Mouse (Mus musculus): ENCODE measurements at regions not wholly inside any gene's neighbourhood (a gene's known extent, or its start where the extent isn't known, plus 50 kb on each side); places are given as distances from the start of the nearest gene placed in this dataset.

- Histone ChIP-seq H3K4me3 (ENCODE audit: control insufficient read depth in 1 of 2, insufficient read depth in 1 of 2, low read depth in 2 of 2, low read length in 2 of 2) (no peak overlapping the region), H3K27me3 (ENCODE audit: control insufficient read depth in 1 of 2, insufficient read depth in 2 of 2, low read length in 2 of 2) (peaks cover 0 to 1% of the 10 kb centered on the region in 2 experiments; a peak in 2 of 4 replicates), H3K79me2 (ENCODE audit: control insufficient read depth, insufficient read depth, low read length, poor library complexity) (no peaks in the 10 kb centered on the region), H3K4me1 (ENCODE audit: control insufficient read depth in 1 of 2, insufficient read depth in 2 of 2, low read length in 2 of 2) (no peaks in the 10 kb centered on the region), H3K27ac (ENCODE audit: control insufficient read depth, low read depth, low read length) (no peak overlapping the region), H3K36me3 (ENCODE audit: control insufficient read depth in 1 of 2, insufficient read depth in 2 of 2, low read length in 2 of 2) (no peaks in the 10 kb centered on the region), H3K9me3 (replicated peaks; ENCODE audit: insufficient read depth, low read length) (no peaks in the 10 kb centered on the region), H3K9ac (ENCODE audit: control insufficient read depth, low read depth, low read length, poor library complexity, severe bottlenecking) (no peak overlapping the region)
- no peak for TF ChIP-seq SIN3A (IDR thresholded peaks at IDR 0.05; ENCODE audit: low read length)
- no peak for TF ChIP-seq USF2 (IDR thresholded peaks at IDR 0.05; ENCODE audit: borderline replicate concordance in 1 of 2, insufficient read depth in 1 of 2, low read depth in 1 of 2, low read length in 2 of 2)
- TF ChIP-seq HCFC1 (IDR thresholded peaks at IDR 0.05; ENCODE audit: low read depth, low read length) = no peak
- TF ChIP-seq GATA1 (IDR thresholded peaks at IDR 0.05; ENCODE audit: low read depth, low read length) = no peak
- TF ChIP-seq CTCF (IDR thresholded peaks at IDR 0.05 in 2 of 3, conservative IDR thresholded peaks at IDR 0.05 in 1 of 3; ENCODE audit: control insufficient read depth in 1 of 3, insufficient read depth in 1 of 3, low read depth in 2 of 3, low read length in 3 of 3, poor library complexity in 1 of 3, severe bottlenecking in 1 of 3) = no peak
- TF ChIP-seq GABPA (IDR thresholded peaks at IDR 0.05; ENCODE audit: low read depth, low read length) = no peak
- no peak for TF ChIP-seq MEF2A (IDR thresholded peaks at IDR 0.05; ENCODE audit: extremely low read depth, insufficient replicate concordance, low read depth, low read length, poor library complexity, severe bottlenecking)
- no peak for TF ChIP-seq ZNF384 (IDR thresholded peaks at IDR 0.05; ENCODE audit: low read depth, low read length)
- TF ChIP-seq CHD1 (IDR thresholded peaks at IDR 0.05; ENCODE audit: low read depth, low read length) = no peak
- no peak for TF ChIP-seq MAZ (IDR thresholded peaks at IDR 0.05; ENCODE audit: low read depth, low read length)
- TF ChIP-seq MXI1 (IDR thresholded peaks at IDR 0.05; ENCODE audit: low read depth, low read length) = no peak
- TF ChIP-seq MYC (IDR thresholded peaks at IDR 0.05; ENCODE audit: low read depth, low read length) = no peak
- TF ChIP-seq POLR2AphosphoS5 (IDR thresholded peaks at IDR 0.05; ENCODE audit: borderline replicate concordance, low read depth, low read length) = no peak
- no peak for TF ChIP-seq CHD2 (IDR thresholded peaks at IDR 0.05; ENCODE audit: low read length)
- no peak for DNase-seq (ENCODE audit: low read depth, low spot score)
Observed at GRCm38 (mm10) chr6:94890165-94890564, 190.2 kb upstream of the Lrig1 start.

- Histone ChIP-seq H3K27ac (ENCODE audit: control insufficient read depth, low read depth, low read length) (no peak overlapping the region), H3K9ac (ENCODE audit: control insufficient read depth, low read depth, low read length, poor library complexity, severe bottlenecking) (no peak overlapping the region), H3K9me3 (replicated peaks; ENCODE audit: insufficient read depth, low read length) (no peaks in the 10 kb centered on the region), H3K79me2 (ENCODE audit: control insufficient read depth, insufficient read depth, low read length, poor library complexity) (no peaks in the 10 kb centered on the region), H3K4me1 (ENCODE audit: control insufficient read depth in 1 of 2, insufficient read depth in 2 of 2, low read length in 2 of 2) (no peaks in the 10 kb centered on the region), H3K27me3 (ENCODE audit: control insufficient read depth in 1 of 2, insufficient read depth in 2 of 2, low read length in 2 of 2) (peaks cover 0 to 1% of the 10 kb centered on the region in 2 experiments; a peak in 2 of 4 replicates), H3K36me3 (ENCODE audit: control insufficient read depth in 1 of 2, insufficient read depth in 2 of 2, low read length in 2 of 2) (no peaks in the 10 kb centered on the region), H3K4me3 (ENCODE audit: control insufficient read depth in 1 of 2, insufficient read depth in 1 of 2, low read depth in 2 of 2, low read length in 2 of 2) (no peak overlapping the region)
- no peak for TF ChIP-seq MYB (IDR thresholded peaks at IDR 0.05; ENCODE audit: low read depth, low read length)
- TF ChIP-seq USF1 (IDR thresholded peaks at IDR 0.05; ENCODE audit: low read depth, low read length) = no peak
- no peak for TF ChIP-seq MAFK (IDR thresholded peaks at IDR 0.05; ENCODE audit: borderline replicate concordance, low read depth, low read length)
- no peak for DNase-seq (ENCODE audit: low read depth, low spot score)
Observed at GRCm38 (mm10) chr6:94889271-94889670, 189.3 kb upstream of the Lrig1 start.
